Mouse (Mus musculus) brain, embryonic 14.5 days (tissue): ENCODE measurements at regions not wholly inside any gene's neighbourhood (a gene's known extent, or its start where the extent isn't known, plus 50 kb on each side); places are given as distances from the start of the nearest gene placed in this dataset.

Experiments used
- CTCF ChIP-seq: fragments of 200-500 bp; IDR thresholded peaks from 2 replicates; pipeline ENCODE4 v1.5.1; 2012; ENCODE audit warnings: inconsistent platforms, mild to moderate bottlenecking, moderate library complexity, borderline replicate concordance; ENCODE audit not compliant: insufficient read depth, insufficient read length; ENCODE audit errors: extremely low read depth
- POLR2A ChIP-seq: fragments of 200-500 bp; IDR thresholded peaks from 2 replicates; pipeline ENCODE4 v1.6.1; 2012; ENCODE audit warnings: mild to moderate bottlenecking, inconsistent platforms, borderline replicate concordance; ENCODE audit not compliant: poor library complexity, insufficient read depth, insufficient read length, severe bottlenecking; ENCODE audit errors: extremely low read depth

DNA sequence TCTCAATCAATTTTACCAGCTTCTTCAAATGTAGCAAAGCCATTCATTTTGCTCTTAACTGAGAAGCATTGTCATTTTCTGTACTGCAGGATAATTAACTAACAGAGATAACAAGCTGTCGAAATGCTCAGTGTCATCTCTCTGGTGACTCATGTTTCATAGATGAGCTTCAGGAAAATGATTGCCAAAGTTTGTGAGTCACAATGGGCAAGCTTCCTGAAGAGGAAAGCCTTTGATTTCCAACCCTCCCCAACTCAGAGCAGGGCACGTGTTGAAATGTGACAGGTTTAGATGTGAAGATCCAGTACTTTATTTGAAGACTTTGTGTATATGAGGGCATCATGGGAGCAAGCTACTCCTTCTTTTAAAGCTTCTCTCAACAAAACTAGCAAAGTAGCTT lies 1214.7 kb upstream of the Klhl29 start:
- TF ChIP-seq CTCF = no peak
- TF ChIP-seq POLR2A = no peak
